Mouse (Mus musculus): Measurements from ENCODE around the gene Marveld1. TPM values are rescaled to one million over a fixed set of nuclear protein-coding genes. Genes with fewer than 3 reads are reported as not detected.

The Marveld1 gene
- polyA plus RNA-seq, 1 experiment from 2014 or later, result 19.3 TPM

- peak overlapping the region; percentile 94 for H3K9ac ChIP-seq
- no peaks in the 10 kb centered on the region for H3K9me3 ChIP-seq
- H3K4me2 ChIP-seq, result peak overlapping the region; percentile 96
- 5% methylated on average over 23 of the region's 23 CpGs for WGBS
- peak overlapping the region; percentile 74 for H3K4me3 ChIP-seq (replicated peaks)
- H3K4me1 ChIP-seq, result peaks cover 12% of the 10 kb centered on the region; the same call in 1 of the 2 replicates
- H3K27me3 ChIP-seq (replicated peaks), result no peaks in the 10 kb centered on the region
- peaks cover 15% of the 10 kb centered on the region; the same call in 1 of the 2 replicates for H3K36me3 ChIP-seq
- no peak for ATAC-seq (ENCODE audit: insufficient read depth, low FRiP score, low read depth)
- H3K27ac ChIP-seq, result peak overlapping the region; percentile 94
Observed at GRCm38 (mm10) chr19:42128052-42128740, 19.0 kb upstream of the Marveld1 start.

- Histone ChIP-seq H3K36me3 (peaks cover 9% of the 10 kb centered on the region; the same call in 1 of the 2 replicates), H3K4me2 (peak within 1 kb of the TSS; percentile 96), H3K9ac (peak within 1 kb of the TSS; percentile 94), H3K9me3 (no peaks in the 10 kb centered on the region), H3K4me3 (replicated peaks) (peak within 1 kb of the TSS; percentile 74), H3K27me3 (replicated peaks) (no peaks in the 10 kb centered on the region), H3K4me1 (peaks cover 12% of the 10 kb centered on the region; the same call in 1 of the 2 replicates), H3K27ac (peak within 1 kb of the TSS; percentile 94)
- peak; percentile 98 for ATAC-seq (ENCODE audit: insufficient read depth, low FRiP score, low read depth)
- WGBS, result under 1% methylated on average over 54 of the region's 54 CpGs
Observed at GRCm38 (mm10) chr19:42128787-42129508, 18.3 kb upstream of the Marveld1 start, which contains the start of gene Avpi1. Avpi1 (minus strand) TSS chr19:42129059.

- peaks cover 12% of the 10 kb centered on the region; the same call in 1 of the 2 replicates for H3K4me1 ChIP-seq
- H3K4me2 ChIP-seq, result peak overlapping the region; percentile 96
- 0 out of 2 replicates have a peak, but pooled peaks cover 1% of the 10 kb centered on the region for H3K36me3 ChIP-seq
- peak overlapping the region; percentile 94 for H3K27ac ChIP-seq
- ATAC-seq (ENCODE audit: insufficient read depth, low FRiP score, low read depth), result no peak; the same call in 1 of the 2 replicates
- 42% methylated on average over 14 of the region's 14 CpGs for WGBS
- no peak overlapping the region for H3K9ac ChIP-seq
- H3K9me3 ChIP-seq, result no peaks in the 10 kb centered on the region
- H3K4me3 ChIP-seq (replicated peaks), result peak overlapping the region; percentile 74
- H3K27me3 ChIP-seq (replicated peaks), result no peaks in the 10 kb centered on the region
Observed at GRCm38 (mm10) chr19:42129509-42130293, 17.5 kb upstream of the Marveld1 start.

GRCm38 (mm10) chr19:42130294-42130606 lies 16.9 kb upstream of the Marveld1 start:
- Histone ChIP-seq H3K9ac (no peak overlapping the region), H3K27ac (peak overlapping the region; percentile 94; the same call in 1 of the 2 replicates), H3K4me1 (peaks cover 12% of the 10 kb centered on the region; the same call in 1 of the 2 replicates), H3K36me3 (no peaks in the 10 kb centered on the region), H3K27me3 (replicated peaks) (no peaks in the 10 kb centered on the region), H3K9me3 (no peaks in the 10 kb centered on the region), H3K4me2 (no peak overlapping the region), H3K4me3 (replicated peaks) (no peak overlapping the region)
- 60% methylated on average over 3 of the region's 3 CpGs for WGBS
- ATAC-seq (ENCODE audit: insufficient read depth, low FRiP score, low read depth), result no peak

- H3K4me1 ChIP-seq, result peaks cover 12% of the 10 kb centered on the region; the same call in 1 of the 2 replicates
- no peak for ATAC-seq (ENCODE audit: insufficient read depth, low FRiP score, low read depth)
- H3K36me3 ChIP-seq, result no peaks in the 10 kb centered on the region
- no peak overlapping the region for H3K9ac ChIP-seq
- 61% methylated on average over 5 of the region's 5 CpGs for whole genome bisulfite sequencing
- peak overlapping the region; percentile 94 for H3K27ac ChIP-seq
- H3K27me3 ChIP-seq (replicated peaks), result no peaks in the 10 kb centered on the region
- H3K4me2 ChIP-seq, result no peak overlapping the region
- H3K4me3 ChIP-seq (replicated peaks), result no peak overlapping the region
- H3K9me3 ChIP-seq, result no peaks in the 10 kb centered on the region
Observed at GRCm38 (mm10) chr19:42131101-42131500, 16.1 kb upstream of the Marveld1 start.

GRCm38 (mm10) chr19:42135070-42135469 lies 12.1 kb upstream of the Marveld1 start:
- H3K27ac ChIP-seq, result no peak overlapping the region
- H3K27me3 ChIP-seq (replicated peaks), result no peaks in the 10 kb centered on the region
- H3K9me3 ChIP-seq, result no peaks in the 10 kb centered on the region
- no peaks in the 10 kb centered on the region for H3K36me3 ChIP-seq
- no peak for ATAC-seq (ENCODE audit: insufficient read depth, low FRiP score, low read depth)
- 0 out of 2 replicates have a peak, but pooled peaks cover 4% of the 10 kb centered on the region for H3K4me1 ChIP-seq
- no peak overlapping the region for H3K4me3 ChIP-seq (replicated peaks)
- H3K9ac ChIP-seq, result no peak overlapping the region
- no peak overlapping the region for H3K4me2 ChIP-seq

- no peak for ATAC-seq (ENCODE audit: insufficient read depth, low FRiP score, low read depth)
- Histone ChIP-seq H3K4me2 (no peak overlapping the region), H3K4me1 (no peaks in the 10 kb centered on the region), H3K27me3 (replicated peaks) (no peaks in the 10 kb centered on the region), H3K36me3 (no peaks in the 10 kb centered on the region), H3K4me3 (replicated peaks) (no peak overlapping the region), H3K9me3 (no peaks in the 10 kb centered on the region), H3K9ac (no peak overlapping the region), H3K27ac (no peak overlapping the region)
- WGBS, result 33% methylated on average over 5 of the region's 5 CpGs
Observed at GRCm38 (mm10) chr19:42136126-42136525, 11.1 kb upstream of the Marveld1 start.

- no peak overlapping the region for H3K27ac ChIP-seq
- H3K4me3 ChIP-seq (replicated peaks), result no peak overlapping the region
- no peaks in the 10 kb centered on the region for H3K27me3 ChIP-seq (replicated peaks)
- no peak overlapping the region for H3K4me2 ChIP-seq
- no peaks in the 10 kb centered on the region for H3K9me3 ChIP-seq
- ATAC-seq (ENCODE audit: insufficient read depth, low FRiP score, low read depth), result no peak
- WGBS, result 92% methylated on average over 4 of the region's 4 CpGs
- H3K4me1 ChIP-seq, result no peaks in the 10 kb centered on the region
- no peak overlapping the region for H3K9ac ChIP-seq
- H3K36me3 ChIP-seq, result no peaks in the 10 kb centered on the region
Observed at GRCm38 (mm10) chr19:42137167-42137672, 10.0 kb upstream of the Marveld1 start.

GRCm38 (mm10) chr19:42138517-42139285 lies 8.5 kb upstream of the Marveld1 start:
- H3K4me2 ChIP-seq, result no peak overlapping the region
- 78% methylated on average over 15 of the region's 15 CpGs for WGBS
- no peaks in the 10 kb centered on the region for H3K4me1 ChIP-seq
- no peaks in the 10 kb centered on the region for H3K36me3 ChIP-seq
- no peaks in the 10 kb centered on the region for H3K27me3 ChIP-seq (replicated peaks)
- no peak overlapping the region for H3K27ac ChIP-seq
- no peak overlapping the region for H3K4me3 ChIP-seq (replicated peaks)
- no peak for ATAC-seq (ENCODE audit: insufficient read depth, low FRiP score, low read depth)
- no peaks in the 10 kb centered on the region for H3K9me3 ChIP-seq
- H3K9ac ChIP-seq, result no peak overlapping the region

GRCm38 (mm10) chr19:42139724-42140517 lies 7.3 kb upstream of the Marveld1 start:
- ATAC-seq (ENCODE audit: insufficient read depth, low FRiP score, low read depth), result no peak
- no peak overlapping the region for H3K27ac ChIP-seq
- no peak overlapping the region for H3K9ac ChIP-seq
- H3K27me3 ChIP-seq (replicated peaks), result no peaks in the 10 kb centered on the region
- no peaks in the 10 kb centered on the region for H3K9me3 ChIP-seq
- H3K4me2 ChIP-seq, result no peak overlapping the region
- H3K4me1 ChIP-seq, result no peaks in the 10 kb centered on the region
- H3K36me3 ChIP-seq, result no peaks in the 10 kb centered on the region
- no peak overlapping the region for H3K4me3 ChIP-seq (replicated peaks)
- WGBS, result 68% methylated on average over 5 of the region's 5 CpGs
